Mouse (Mus musculus): ENCODE measurements at regions not wholly inside any gene's neighbourhood (a gene's known extent, or its start where the extent isn't known, plus 50 kb on each side); places are given as distances from the start of the nearest gene placed in this dataset.

- no peak for DNase-seq
- TF ChIP-seq CTCF (IDR thresholded peaks at IDR 0.05; ENCODE audit: borderline replicate concordance, control insufficient read depth, extremely low read depth, insufficient read depth, low read length, poor library complexity) = no peak
- TF ChIP-seq POLR2A (IDR thresholded peaks at IDR 0.05; ENCODE audit: control insufficient read depth, extremely low read depth, insufficient read depth, low read length, poor library complexity) = no peak
- H3K27me3 ChIP-seq (ENCODE audit: control insufficient read depth, insufficient read depth, low read length) = no peaks in the 10 kb centered on the region
- H3K4me1 ChIP-seq (replicated peaks; ENCODE audit: control insufficient read depth, insufficient read depth, low read length) = no peaks in the 10 kb centered on the region
- H3K27ac ChIP-seq (ENCODE audit: control insufficient read depth, insufficient read depth, low read length) = no peak overlapping the region
- H3K36me3 ChIP-seq (ENCODE audit: control insufficient read depth, insufficient read depth, low read length) = no peaks in the 10 kb centered on the region
- no peak overlapping the region for H3K4me3 ChIP-seq (ENCODE audit: control insufficient read depth, insufficient read depth, low read length)
- WGBS = 95% methylated on average over 3 of the region's 3 CpGs
Observed at GRCm38 (mm10) chr8:126538136-126538535, 55.6 kb downstream of the Irf2bp2 start.

GRCm38 (mm10) chr8:126536928-126537618, 56.7 kb downstream of the Irf2bp2 start:
- WGBS = 70% methylated on average over 6 of the region's 6 CpGs
- Histone ChIP-seq H3K4me1 (replicated peaks; ENCODE audit: control insufficient read depth, insufficient read depth, low read length) (no peaks in the 10 kb centered on the region), H3K36me3 (ENCODE audit: control insufficient read depth, insufficient read depth, low read length) (no peaks in the 10 kb centered on the region), H3K27me3 (ENCODE audit: control insufficient read depth, insufficient read depth, low read length) (no peaks in the 10 kb centered on the region), H3K4me3 (ENCODE audit: control insufficient read depth, insufficient read depth, low read length) (no peak overlapping the region), H3K27ac (ENCODE audit: control insufficient read depth, insufficient read depth, low read length) (no peak overlapping the region)
- DNase-seq = no peak
- no peak for TF ChIP-seq POLR2A (IDR thresholded peaks at IDR 0.05; ENCODE audit: control insufficient read depth, extremely low read depth, insufficient read depth, low read length, poor library complexity)

GRCm38 (mm10) chr8:126536132-126536927, 57.5 kb downstream of the Irf2bp2 start:
- TF ChIP-seq CTCF (IDR thresholded peaks at IDR 0.05; ENCODE audit: borderline replicate concordance, control insufficient read depth, extremely low read depth, insufficient read depth, low read length, poor library complexity) (no peak), POLR2A (IDR thresholded peaks at IDR 0.05; ENCODE audit: control insufficient read depth, extremely low read depth, insufficient read depth, low read length, poor library complexity) (no peak)
- Histone ChIP-seq H3K4me1 (replicated peaks; ENCODE audit: control insufficient read depth, insufficient read depth, low read length) (no peaks in the 10 kb centered on the region), H3K27me3 (ENCODE audit: control insufficient read depth, insufficient read depth, low read length) (no peaks in the 10 kb centered on the region), H3K36me3 (ENCODE audit: control insufficient read depth, insufficient read depth, low read length) (no peaks in the 10 kb centered on the region), H3K27ac (ENCODE audit: control insufficient read depth, insufficient read depth, low read length) (no peak overlapping the region), H3K4me3 (ENCODE audit: control insufficient read depth, insufficient read depth, low read length) (no peak overlapping the region)
- DNase-seq = peak; percentile 47
- WGBS = 46% methylated on average over 11 of the region's 11 CpGs

GRCm38 (mm10) chr8:126532284-126532974, 57.6 kb upstream of the Tarbp1 start:
- no peak overlapping the region for H3K4me3 ChIP-seq (ENCODE audit: control insufficient read depth, insufficient read depth, low read length)
- no peak overlapping the region for H3K27ac ChIP-seq (ENCODE audit: control insufficient read depth, insufficient read depth, low read length)
- TF ChIP-seq CTCF (IDR thresholded peaks at IDR 0.05; ENCODE audit: borderline replicate concordance, control insufficient read depth, extremely low read depth, insufficient read depth, low read length, poor library complexity) (no peak), POLR2A (IDR thresholded peaks at IDR 0.05; ENCODE audit: control insufficient read depth, extremely low read depth, insufficient read depth, low read length, poor library complexity) (no peak)
- no peaks in the 10 kb centered on the region for H3K4me1 ChIP-seq (replicated peaks; ENCODE audit: control insufficient read depth, insufficient read depth, low read length)
- no peaks in the 10 kb centered on the region for H3K27me3 ChIP-seq (ENCODE audit: control insufficient read depth, insufficient read depth, low read length)
- H3K36me3 ChIP-seq (ENCODE audit: control insufficient read depth, insufficient read depth, low read length) = no peaks in the 10 kb centered on the region
- 83% methylated on average over 7 of the region's 7 CpGs for WGBS
- DNase-seq = no peak

- no peaks in the 10 kb centered on the region for H3K27me3 ChIP-seq (ENCODE audit: control insufficient read depth, insufficient read depth, low read length)
- DNase-seq = no peak
- WGBS = 92% methylated on average over 7 of the region's 7 CpGs
- no peaks in the 10 kb centered on the region for H3K36me3 ChIP-seq (ENCODE audit: control insufficient read depth, insufficient read depth, low read length)
- no peak overlapping the region for H3K4me3 ChIP-seq (ENCODE audit: control insufficient read depth, insufficient read depth, low read length)
- H3K27ac ChIP-seq (ENCODE audit: control insufficient read depth, insufficient read depth, low read length) = no peak overlapping the region
- no peaks in the 10 kb centered on the region; the same call in 1 of the 2 replicates for H3K4me1 ChIP-seq (replicated peaks; ENCODE audit: control insufficient read depth, insufficient read depth, low read length)
- TF ChIP-seq POLR2A (IDR thresholded peaks at IDR 0.05; ENCODE audit: control insufficient read depth, extremely low read depth, insufficient read depth, low read length, poor library complexity) (no peak), CTCF (IDR thresholded peaks at IDR 0.05; ENCODE audit: borderline replicate concordance, control insufficient read depth, extremely low read depth, insufficient read depth, low read length, poor library complexity) (no peak)
Observed at GRCm38 (mm10) chr8:126531459-126531858, 56.6 kb upstream of the Tarbp1 start.

- H3K36me3 ChIP-seq (ENCODE audit: control insufficient read depth, insufficient read depth, low read length) = no peaks in the 10 kb centered on the region
- 89% methylated on average over 3 of the region's 3 CpGs for whole genome bisulfite sequencing
- no peak overlapping the region for H3K27ac ChIP-seq (ENCODE audit: control insufficient read depth, insufficient read depth, low read length)
- no peak overlapping the region for H3K4me3 ChIP-seq (ENCODE audit: control insufficient read depth, insufficient read depth, low read length)
- DNase-seq = no peak
- no peaks in the 10 kb centered on the region; the same call in 1 of the 2 replicates for H3K4me1 ChIP-seq (replicated peaks; ENCODE audit: control insufficient read depth, insufficient read depth, low read length)
- no peaks in the 10 kb centered on the region for H3K27me3 ChIP-seq (ENCODE audit: control insufficient read depth, insufficient read depth, low read length)
- no peak for TF ChIP-seq CTCF (IDR thresholded peaks at IDR 0.05; ENCODE audit: borderline replicate concordance, control insufficient read depth, extremely low read depth, insufficient read depth, low read length, poor library complexity)
- no peak for TF ChIP-seq POLR2A (IDR thresholded peaks at IDR 0.05; ENCODE audit: control insufficient read depth, extremely low read depth, insufficient read depth, low read length, poor library complexity)
Observed at GRCm38 (mm10) chr8:126529409-126529808, 54.5 kb upstream of the Tarbp1 start.

Measured in thymus, adult 2 months (tissue).